Mouse (Mus musculus) E14TG2a.4 (cell line): ENCODE measurements around the gene Atf3.

Experiments
- H3K27me3 ChIP-seq: 2 replicates; pipeline ENCODE4 v1.6.1; 2014; ENCODE audit warnings: low read length, control low read depth; ENCODE audit not compliant: insufficient read depth
- H3K36me3 ChIP-seq: 2 replicates; pipeline ENCODE4 v1.6.1; 2014; ENCODE audit warnings: low read length, control low read depth; ENCODE audit not compliant: insufficient read depth
- H3K4me1 ChIP-seq: replicated peaks from 2 replicates; pipeline ENCODE4 v1.6.1; 2014; ENCODE audit warnings: low read depth, low read length, control low read depth
- H3K4me3 ChIP-seq: replicated peaks from 2 replicates; pipeline ENCODE4 v1.5.1; 2014; ENCODE audit warnings: mild to moderate bottlenecking, low read length
- H3K9me3 ChIP-seq: 2 replicates; pipeline ENCODE4 v1.6.1; 2014; ENCODE audit warnings: low read length, control low read depth
- CTCF ChIP-seq: conservative IDR thresholded peaks from 2 replicates; pipeline ENCODE4 v1.5.1; 2014; ENCODE audit warnings: low read length
- NANOG ChIP-seq: IDR thresholded peaks from 2 replicates; pipeline ENCODE4 v1.6.1; 2014; ENCODE audit warnings: borderline replicate concordance, low read length, mixed read lengths
- POU5F1 ChIP-seq: IDR thresholded peaks from 2 replicates; pipeline ENCODE4 v1.6.1; 2014; ENCODE audit warnings: low read length, borderline replicate concordance

Atf3 gene

DNA sequence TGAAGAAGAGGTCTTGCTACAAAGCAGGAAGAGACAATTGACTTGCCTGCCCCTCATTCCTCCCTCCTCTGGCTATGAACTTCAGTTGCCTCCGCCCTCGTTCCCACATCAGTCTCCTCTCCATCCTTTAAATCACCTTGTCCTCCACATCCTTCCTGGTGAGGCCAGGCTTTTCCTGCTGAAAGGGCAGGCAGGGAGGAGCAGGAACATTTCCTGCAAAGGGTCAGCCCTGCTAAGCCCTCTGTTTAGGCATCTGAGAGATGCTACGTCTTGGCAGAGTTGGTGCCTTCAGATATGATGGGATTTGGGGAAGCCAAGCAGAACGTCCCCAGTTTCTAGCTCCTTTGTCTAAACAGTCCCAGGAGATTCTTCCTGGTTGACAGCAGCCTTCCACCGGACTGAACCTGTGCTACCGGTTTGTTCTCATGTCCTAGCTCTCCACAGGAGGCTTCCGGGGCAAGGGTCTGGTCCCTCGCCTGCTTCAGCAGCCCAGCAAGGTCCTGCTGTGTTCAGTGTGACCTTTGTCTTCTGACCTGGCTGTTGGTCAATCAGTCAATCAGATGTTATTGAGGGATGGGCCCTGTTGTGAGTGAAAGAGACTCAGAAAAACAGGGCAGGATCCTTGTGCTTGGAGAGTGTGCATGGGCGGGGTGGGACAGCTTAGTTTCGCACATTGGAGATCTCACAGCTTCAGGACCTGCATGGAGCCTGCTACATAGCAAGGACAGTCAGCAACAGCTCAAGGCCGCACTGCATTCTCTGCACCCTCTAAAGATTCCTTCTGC lies 38.9 kb upstream of the Atf3 start:
- H3K27me3 ChIP-seq: peaks cover 10% of the 10 kb centered on the region; the same call in 1 of the 2 replicates
- TF ChIP-seq NANOG: no peak
- no peak for TF ChIP-seq CTCF
- no peak for TF ChIP-seq POU5F1
- H3K36me3 ChIP-seq: no peaks in the 10 kb centered on the region
- H3K4me1 ChIP-seq: peaks cover 22% of the 10 kb centered on the region
- no peaks in the 10 kb centered on the region for H3K9me3 ChIP-seq
- H3K4me3 ChIP-seq: no peak overlapping the region

GRCm38 (mm10) chr1:191256134-191256533 lies 38.3 kb upstream of the Atf3 start:
- no peak overlapping the region for H3K4me3 ChIP-seq
- no peak for TF ChIP-seq NANOG
- TF ChIP-seq CTCF: no peak
- TF ChIP-seq POU5F1: no peak
- H3K27me3 ChIP-seq: peaks cover 10% of the 10 kb centered on the region; the same call in 1 of the 2 replicates
- H3K9me3 ChIP-seq: no peaks in the 10 kb centered on the region
- H3K36me3 ChIP-seq: no peaks in the 10 kb centered on the region
- H3K4me1 ChIP-seq: peaks cover 22% of the 10 kb centered on the region

GRCm38 (mm10) chr1:191254448-191254847 lies 36.6 kb upstream of the Atf3 start:
- TF ChIP-seq CTCF (no peak), POU5F1 (no peak), NANOG (no peak)
- Histone ChIP-seq H3K36me3 (no peaks in the 10 kb centered on the region), H3K9me3 (no peaks in the 10 kb centered on the region), H3K4me3 (no peak overlapping the region), H3K27me3 (peaks cover 10% of the 10 kb centered on the region; the same call in 1 of the 2 replicates), H3K4me1 (peaks cover 22% of the 10 kb centered on the region)

DNA sequence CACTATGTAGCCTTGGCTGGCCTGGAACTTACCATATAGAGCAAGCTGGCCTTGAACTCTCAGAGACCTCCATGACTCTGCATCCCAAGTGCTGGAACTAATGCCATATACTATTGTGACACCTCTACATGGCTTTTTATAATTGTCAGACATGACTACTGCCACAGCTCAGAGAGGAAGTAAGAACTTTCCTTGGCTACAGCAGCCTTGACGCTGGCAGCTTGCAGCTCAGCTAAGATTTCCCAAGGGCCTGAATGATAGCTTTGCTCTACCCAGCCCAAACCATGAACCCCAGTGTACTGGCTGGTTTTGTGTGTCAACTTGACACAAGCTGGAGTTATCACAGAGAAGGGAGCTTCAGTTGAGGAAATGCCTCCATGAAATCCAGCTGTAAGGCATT lies 35.8 kb upstream of the Atf3 start:
- Histone ChIP-seq H3K36me3 (no peaks in the 10 kb centered on the region), H3K9me3 (no peaks in the 10 kb centered on the region), H3K4me3 (no peak overlapping the region), H3K27me3 (peaks cover 10% of the 10 kb centered on the region; the same call in 1 of the 2 replicates), H3K4me1 (peaks cover 22% of the 10 kb centered on the region)
- no peak for TF ChIP-seq NANOG
- no peak for TF ChIP-seq POU5F1
- no peak for TF ChIP-seq CTCF

- H3K4me3 ChIP-seq: no peak overlapping the region
Observed at GRCm38 (mm10) chr1:191249975-191250374, 32.1 kb upstream of the Atf3 start.

DNA sequence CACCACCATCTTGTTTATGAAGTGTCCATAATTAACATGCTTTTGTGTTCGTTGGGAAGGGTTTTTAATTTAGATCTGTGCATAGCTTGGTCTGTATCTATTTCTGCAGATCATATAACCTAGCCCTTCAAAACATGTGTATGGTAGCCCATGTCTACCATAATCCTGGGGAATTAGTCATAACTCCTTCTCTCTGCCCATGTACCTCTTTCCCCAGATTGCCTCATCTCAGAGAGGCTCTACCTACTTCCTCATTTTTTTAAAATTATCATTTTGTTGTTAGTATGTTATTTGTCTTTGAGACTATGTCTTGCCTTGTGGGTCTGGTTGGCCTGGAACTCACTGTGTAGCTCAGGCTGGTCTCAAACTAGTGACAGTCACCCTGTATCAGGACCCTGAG lies 30.6 kb upstream of the Atf3 start:
- Histone ChIP-seq H3K27me3 (no peaks in the 10 kb centered on the region; the same call in 1 of the 2 replicates), H3K36me3 (no peaks in the 10 kb centered on the region), H3K4me1 (no peaks in the 10 kb centered on the region), H3K9me3 (no peaks in the 10 kb centered on the region), H3K4me3 (no peak overlapping the region)
- no peak for TF ChIP-seq CTCF
- no peak for TF ChIP-seq NANOG
- TF ChIP-seq POU5F1: no peak

More at GRCm38 (mm10) chr1:191249975-191250374, 32.1 kb upstream of the Atf3 start:
- no peaks in the 10 kb centered on the region for H3K36me3 ChIP-seq
- H3K9me3 ChIP-seq: no peaks in the 10 kb centered on the region
- H3K27me3 ChIP-seq: no peaks in the 10 kb centered on the region
- H3K4me1 ChIP-seq: no peaks in the 10 kb centered on the region
- no peak for TF ChIP-seq NANOG

DNA sequence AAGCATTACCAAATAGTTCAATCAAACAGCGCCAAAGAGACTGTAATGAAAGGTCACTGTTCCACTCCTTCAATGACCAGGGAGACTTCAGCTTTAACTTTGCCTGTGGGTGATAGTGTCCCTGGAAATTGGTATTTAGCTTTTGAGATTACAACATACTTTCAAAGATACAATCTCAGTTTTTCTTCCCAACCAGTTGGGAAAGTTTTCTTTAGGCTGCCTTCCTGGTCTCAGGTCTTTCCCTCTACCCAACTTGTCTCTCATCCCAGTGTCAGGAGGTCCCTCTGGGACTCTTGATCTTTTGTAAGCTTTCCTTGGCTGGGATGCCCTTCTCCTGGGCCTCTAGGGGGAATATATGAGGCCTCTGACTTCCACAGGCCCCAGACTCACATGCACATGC lies 29.7 kb upstream of the Atf3 start:
- Histone ChIP-seq H3K4me3 (no peak overlapping the region), H3K4me1 (no peaks in the 10 kb centered on the region), H3K9me3 (no peaks in the 10 kb centered on the region), H3K27me3 (no peaks in the 10 kb centered on the region; the same call in 1 of the 2 replicates), H3K36me3 (no peaks in the 10 kb centered on the region)
- TF ChIP-seq POU5F1 (no peak), NANOG (no peak), CTCF (no peak)

GRCm38 (mm10) chr1:191243855-191244254 lies 26.0 kb upstream of the Atf3 start:
- no peaks in the 10 kb centered on the region; the same call in 1 of the 2 replicates for H3K27me3 ChIP-seq
- no peak for TF ChIP-seq NANOG
- TF ChIP-seq POU5F1: no peak
- TF ChIP-seq CTCF: no peak
- H3K4me1 ChIP-seq: no peaks in the 10 kb centered on the region
- no peak overlapping the region for H3K4me3 ChIP-seq
- H3K9me3 ChIP-seq: peaks cover 8% of the 10 kb centered on the region
- no peaks in the 10 kb centered on the region for H3K36me3 ChIP-seq

DNA sequence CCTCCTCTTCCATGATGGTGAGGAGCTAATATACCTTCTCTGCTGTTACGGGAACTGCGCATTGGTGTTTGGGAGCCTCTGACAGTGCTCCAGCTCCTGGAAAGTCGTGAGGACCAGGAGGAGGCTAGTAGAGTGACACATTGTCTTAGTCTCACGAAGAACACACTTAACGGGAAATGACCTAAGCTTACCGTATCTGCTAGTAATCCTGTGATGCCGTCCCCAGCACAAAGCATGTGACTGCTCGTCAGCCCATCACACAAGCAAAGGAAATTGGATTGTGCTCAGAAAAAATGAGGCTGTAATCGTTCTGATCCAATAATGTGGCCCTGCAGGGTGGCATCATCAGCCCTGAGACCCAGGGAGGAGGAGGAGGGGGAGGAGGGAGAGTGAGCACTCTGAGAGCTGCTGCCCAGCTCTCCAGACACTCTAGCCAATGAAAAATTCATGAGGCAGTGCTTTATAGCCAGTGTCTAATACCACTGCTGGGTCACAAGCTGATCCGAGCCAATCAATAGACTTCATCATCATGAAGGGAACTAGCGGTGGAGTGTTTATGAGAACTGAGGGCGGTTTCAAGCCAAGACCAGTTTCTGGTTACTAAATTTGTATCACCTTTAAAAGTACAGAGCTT lies 24.3 kb upstream of the Atf3 start:
- TF ChIP-seq CTCF: no peak
- no peak for TF ChIP-seq POU5F1
- TF ChIP-seq NANOG: no peak
- H3K27me3 ChIP-seq: no peaks in the 10 kb centered on the region; the same call in 1 of the 2 replicates
- no peak overlapping the region for H3K4me3 ChIP-seq

More for the DNA sequence above, 24.3 kb upstream of the Atf3 start:
- Histone ChIP-seq H3K9me3 (peaks cover 8% of the 10 kb centered on the region), H3K36me3 (no peaks in the 10 kb centered on the region), H3K4me1 (no peaks in the 10 kb centered on the region)
